Mouse (Mus musculus): Measurements from ENCODE around the gene Prkra.
A peak's percentile ranks its signal among the peaks of the same experiment; 100 is the strongest.

Gene Prkra

GRCm38 (mm10) chr2:76647883-76648570, at the start of gene Prkra, which contains the start of gene Pjvk:
Gene Prkra (minus strand): TSS chr2:76648015.
Gene Pjvk (plus strand): TSS chr2:76648476.
- DNase-seq (ENCODE audit: low spot score), result peak; percentile 96

GRCm38 (mm10) chr2:76695290-76695689, 47.5 kb upstream of the Prkra start:
- no peak for DNase-seq (ENCODE audit: low spot score)

- no peak for DNase-seq (ENCODE audit: low spot score)
These were observed 46.0 kb upstream of the Prkra start for GRCm38 (mm10) chr2:76693765-76694164.

- DNase-seq (ENCODE audit: low spot score), result no peak
These were observed 42.8 kb upstream of the Prkra start for GRCm38 (mm10) chr2:76690436-76691204.

GRCm38 (mm10) chr2:76688162-76688561, 40.3 kb upstream of the Prkra start:
- no peak for DNase-seq (ENCODE audit: low spot score)

GRCm38 (mm10) chr2:76687608-76688007, 39.8 kb upstream of the Prkra start:
- no peak for DNase-seq (ENCODE audit: low spot score)

- DNase-seq (ENCODE audit: low spot score), result no peak
These were observed 39.2 kb upstream of the Prkra start for GRCm38 (mm10) chr2:76686986-76687385.

- DNase-seq (ENCODE audit: low spot score), result no peak
These were observed 34.5 kb upstream of the Prkra start for GRCm38 (mm10) chr2:76682301-76682700.

- no peak for DNase-seq (ENCODE audit: low spot score)
These were observed 28.8 kb upstream of the Prkra start for GRCm38 (mm10) chr2:76676401-76677226.

GRCm38 (mm10) chr2:76675949-76676348, 28.1 kb upstream of the Prkra start:
- DNase-seq (ENCODE audit: low spot score), result no peak

GRCm38 (mm10) chr2:76675451-76675850, 27.6 kb upstream of the Prkra start:
- no peak for DNase-seq (ENCODE audit: low spot score)

GRCm38 (mm10) chr2:76674725-76675427, 27.1 kb upstream of the Prkra start, which contains the start of gene Plekha3:
Gene Plekha3 (plus strand): TSS chr2:76675281.
- peak; percentile 86 for DNase-seq (ENCODE audit: low spot score)

- peak; percentile 45 for DNase-seq (ENCODE audit: low spot score)
These were observed 25.8 kb upstream of the Prkra start for GRCm38 (mm10) chr2:76673472-76674081.

- peak; percentile 93 for DNase-seq (ENCODE audit: low spot score)
These were observed 25.2 kb upstream of the Prkra start, which contains the start of gene Fkbp7 for GRCm38 (mm10) chr2:76672966-76673392. Gene Fkbp7 (minus strand): TSS chr2:76673116.

GRCm38 (mm10) chr2:76672134-76672745, 24.4 kb upstream of the Prkra start:
- no peak for DNase-seq (ENCODE audit: low spot score)

GRCm38 (mm10) chr2:76671641-76672040, 23.8 kb upstream of the Prkra start:
- DNase-seq (ENCODE audit: low spot score), result no peak

- no peak for DNase-seq (ENCODE audit: low spot score)
These were observed 19.4 kb upstream of the Prkra start for GRCm38 (mm10) chr2:76667200-76667599.

GRCm38 (mm10) chr2:76665531-76665930, 17.7 kb upstream of the Prkra start:
- no peak for DNase-seq (ENCODE audit: low spot score)

GRCm38 (mm10) chr2:76659419-76659818, 11.6 kb upstream of the Prkra start:
- no peak for DNase-seq (ENCODE audit: low spot score)

GRCm38 (mm10) chr2:76658551-76658950, 10.7 kb upstream of the Prkra start:
- no peak for DNase-seq (ENCODE audit: low spot score)

- no peak for DNase-seq (ENCODE audit: low spot score)
These were observed 8.2 kb upstream of the Prkra start for GRCm38 (mm10) chr2:76655982-76656381.

All from layer of hippocampus, adult 11-12 months (tissue).